Mouse (Mus musculus): Measurements from ENCODE around the gene Hcn3. TPM values are rescaled to one million over a fixed set of nuclear protein-coding genes. Genes with fewer than 3 reads are reported as not detected.

Hcn3 gene
- total RNA-seq, 1 experiment from 2014 or later, result 3.3 TPM

- DNase-seq, result peak; percentile 48
Observed at GRCm38 (mm10) chr3:89147101-89147978, 12.7 kb downstream of the Hcn3 start.

DNA sequence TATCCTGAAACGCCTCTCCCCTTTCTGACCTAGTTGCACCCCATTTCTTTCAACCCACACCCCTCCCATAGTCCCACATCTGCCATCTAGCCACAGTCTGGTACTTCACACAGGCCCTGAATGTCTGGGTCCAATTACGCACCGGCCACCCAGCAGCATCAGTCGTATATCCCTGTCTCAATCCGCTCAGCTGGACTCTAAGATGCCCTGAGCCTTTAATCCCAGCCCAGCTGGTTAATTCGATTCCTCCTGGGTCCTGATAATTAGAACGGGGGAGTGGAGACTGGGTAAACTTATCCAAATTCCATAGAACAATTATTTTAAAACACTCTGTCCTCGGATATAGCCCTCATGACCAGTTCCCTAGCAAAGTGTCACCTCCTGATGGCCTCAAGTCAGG lies 14.4 kb downstream of the Hcn3 start:
- DNase-seq, result no peak

DNA sequence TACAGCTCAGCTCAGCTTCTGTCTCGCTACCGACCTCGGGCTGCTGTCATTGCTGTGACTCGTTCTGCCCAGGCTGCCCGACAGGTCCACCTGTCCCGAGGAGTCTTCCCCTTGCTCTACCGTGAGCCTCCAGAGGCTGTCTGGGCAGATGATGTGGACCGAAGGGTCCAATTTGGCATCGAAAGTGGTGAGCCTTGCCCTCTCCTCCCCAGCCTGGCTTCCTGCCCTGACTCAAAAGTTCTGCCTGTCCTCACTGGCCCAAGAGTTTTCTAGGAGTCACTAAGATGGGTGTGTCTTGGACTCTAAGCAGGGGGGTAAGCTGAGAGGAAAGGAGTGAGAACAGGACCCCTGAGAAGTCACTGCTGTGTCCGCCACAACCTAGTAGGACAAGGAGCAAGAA lies 15.2 kb downstream of the Hcn3 start:
- DNase-seq, result no peak

DNA sequence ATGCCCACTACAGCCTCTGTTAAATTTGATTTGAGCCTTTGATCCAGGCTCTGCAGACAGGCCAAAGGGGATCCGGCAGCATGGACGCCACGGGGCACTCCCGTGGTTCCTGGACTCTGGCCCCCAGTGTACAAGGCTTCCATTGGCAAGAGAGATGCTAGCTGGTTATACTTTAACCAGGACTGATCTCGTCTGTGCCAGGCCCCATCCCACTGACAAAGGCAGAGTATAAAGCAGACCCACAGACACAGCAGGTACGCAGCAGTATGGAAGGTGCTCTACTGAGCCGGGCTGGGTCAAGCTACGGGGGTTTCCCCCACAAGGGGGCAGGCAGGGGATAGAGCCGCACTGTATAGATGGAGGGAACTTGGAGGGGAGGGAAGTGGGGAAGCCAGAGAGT lies 23.6 kb downstream of the Hcn3 start:
- DNase-seq, result no peak

- no peak for DNase-seq
Observed at GRCm38 (mm10) chr3:89135958-89136357, 24.0 kb downstream of the Hcn3 start, which contains the start of gene Pklr. Gene Pklr, plus strand, starts transcription at chr3:89136142.

GRCm38 (mm10) chr3:89133752-89134151 lies 26.2 kb downstream of the Hcn3 start:
- no peak for DNase-seq

- no peak for DNase-seq
Observed at GRCm38 (mm10) chr3:89133063-89133450, 26.9 kb downstream of the Hcn3 start.

GRCm38 (mm10) chr3:89132285-89133062 lies 27.5 kb downstream of the Hcn3 start:
- DNase-seq, result peak; percentile 72

- no peak for DNase-seq
Observed at GRCm38 (mm10) chr3:89131816-89132215, 28.2 kb downstream of the Hcn3 start.

GRCm38 (mm10) chr3:89129908-89130307 lies 30.1 kb downstream of the Hcn3 start:
- DNase-seq, result peak; percentile 60

DNA sequence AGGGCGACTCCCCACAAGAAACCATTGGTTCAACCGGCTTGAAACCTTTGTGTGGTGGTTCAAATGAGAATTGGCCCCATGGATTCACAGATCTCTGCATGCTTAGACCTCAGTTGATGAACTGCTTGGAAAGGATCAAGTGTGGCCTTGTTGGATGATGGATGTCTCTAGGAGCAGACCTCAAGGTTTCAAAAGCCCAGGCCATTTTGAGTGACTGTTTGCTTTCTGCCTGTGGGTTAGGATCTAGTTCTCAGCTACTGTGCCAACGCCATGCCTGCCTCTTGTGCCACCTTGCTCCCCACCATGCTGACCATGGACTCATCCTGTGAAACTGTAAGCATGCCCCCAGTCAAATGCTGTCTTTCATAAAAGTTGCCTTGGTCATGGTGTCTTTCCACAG lies 34.0 kb downstream of the Hcn3 start:
- peak; percentile 43 for DNase-seq

DNA sequence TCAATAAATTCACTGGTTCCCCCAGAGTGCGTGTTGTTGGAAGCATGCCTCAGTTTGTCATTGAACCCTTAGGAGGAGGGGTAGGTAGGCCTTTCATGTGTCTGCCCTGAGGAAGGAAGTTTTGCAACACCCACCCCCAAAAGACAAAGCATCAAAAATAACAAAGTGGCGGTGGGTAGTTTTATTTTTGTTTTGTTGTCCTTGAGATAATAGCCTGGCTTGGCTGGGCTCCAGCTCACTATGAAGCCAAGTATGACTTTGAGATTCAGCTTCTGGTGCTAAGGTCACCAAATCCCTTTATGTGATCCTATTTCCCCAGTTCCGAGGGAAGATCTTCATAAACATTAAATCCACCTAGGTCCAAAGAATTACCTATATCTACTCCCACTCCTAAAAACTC lies 35.8 kb downstream of the Hcn3 start:
- DNase-seq, result peak; percentile 68

- peak; percentile 73 for DNase-seq
Observed at GRCm38 (mm10) chr3:89123313-89123712, 36.7 kb downstream of the Hcn3 start.

GRCm38 (mm10) chr3:89115522-89115921 lies 44.5 kb downstream of the Hcn3 start:
- DNase-seq, result peak; percentile 46

DNA sequence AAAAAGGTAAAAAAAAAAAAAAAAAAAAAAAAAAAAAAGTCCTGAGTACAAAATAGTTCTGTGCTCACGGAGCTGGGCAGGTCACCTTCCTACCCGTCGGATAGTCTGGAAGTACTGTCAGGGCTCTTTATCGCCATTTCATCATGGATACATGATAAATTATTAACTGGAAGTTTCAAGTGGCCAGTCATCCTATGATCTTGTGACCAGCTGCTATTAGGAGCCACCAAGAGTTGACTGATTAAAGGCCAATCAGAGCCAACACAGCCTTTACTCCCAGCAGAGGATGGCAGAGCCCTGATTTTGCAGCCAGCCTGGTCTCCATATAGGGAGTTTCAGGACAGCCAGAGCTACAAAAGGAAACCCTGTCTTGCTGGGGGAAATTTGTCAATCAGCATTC lies 46.9 kb downstream of the Hcn3 start:
- no peak for DNase-seq

GRCm38 (mm10) chr3:89108146-89108545 lies 51.9 kb downstream of the Hcn3 start:
- DNase-seq, result peak; percentile 39

- DNase-seq, result no peak
Observed at GRCm38 (mm10) chr3:89107545-89107944, 52.5 kb downstream of the Hcn3 start.

DNA sequence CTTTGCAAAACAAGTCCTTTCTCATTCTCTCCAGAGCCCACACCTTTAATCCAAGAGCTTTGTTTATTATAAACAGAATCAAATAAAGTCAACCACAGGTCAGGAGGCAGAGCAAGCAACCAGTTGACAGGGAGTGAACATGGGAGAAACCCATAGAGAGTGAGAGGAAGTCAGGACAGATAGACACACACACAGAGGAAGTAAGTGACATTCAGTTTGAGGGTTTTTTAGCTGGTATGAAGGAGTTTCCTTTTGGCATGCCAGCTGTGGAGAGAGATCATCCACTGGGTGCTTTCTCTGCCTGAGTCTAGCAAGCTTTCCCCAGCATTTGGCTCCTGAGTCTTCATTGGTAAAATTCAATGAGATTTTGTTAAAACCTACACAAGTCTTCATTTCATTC lies 53.1 kb downstream of the Hcn3 start:
- no peak for DNase-seq

- DNase-seq, result no peak
Observed at GRCm38 (mm10) chr3:89103291-89103595, 56.8 kb downstream of the Hcn3 start.

GRCm38 (mm10) chr3:89102495-89103290 lies 57.3 kb downstream of the Hcn3 start:
- no peak for DNase-seq

GRCm38 (mm10) chr3:89101812-89102494 lies 58.0 kb downstream of the Hcn3 start, which contains the start of gene Fdps:
Gene Fdps, minus strand, starts transcription at chr3:89101959.
- DNase-seq, result peak; percentile 96

GRCm38 (mm10) chr3:89101459-89101811 lies 58.6 kb downstream of the Hcn3 start:
- no peak for DNase-seq
